Mouse (Mus musculus) urinary bladder, postnatal 10 days (tissue): ENCODE results near the gene Csf2rb2.
"Not testable (repeated sequence)": the region's sequence is repeated elsewhere in the genome, so short reads cannot be mapped to it uniquely, and the experiment has no call there.

Experiments used
- DNase-seq: peaks from one replicate; pipeline ENCODE4 v3.0.0; 2022; ENCODE audit warnings: low spot score

Gene Csf2rb2

GRCm38 (mm10) chr15:78313659-78314058 is 8.1 kb upstream of the Csf2rb2 start:
- DNase-seq: not testable (repeated sequence)

- DNase-seq: not testable (repeated sequence)
Observed at GRCm38 (mm10) chr15:78312421-78313233, 7.1 kb upstream of the Csf2rb2 start.

GRCm38 (mm10) chr15:78310971-78311370 is 5.5 kb upstream of the Csf2rb2 start:
- no peak for DNase-seq

- DNase-seq: no peak
Observed at GRCm38 (mm10) chr15:78309865-78310264, 4.3 kb upstream of the Csf2rb2 start.

GRCm38 (mm10) chr15:78303665-78304233 is 1.8 kb downstream of the Csf2rb2 start:
- DNase-seq: no peak

- no peak for DNase-seq
Observed at GRCm38 (mm10) chr15:78302718-78303117, 2.8 kb downstream of the Csf2rb2 start.

- DNase-seq: no peak
Observed at GRCm38 (mm10) chr15:78300773-78301172, 4.7 kb downstream of the Csf2rb2 start.

- no peak for DNase-seq
Observed at GRCm38 (mm10) chr15:78299641-78300040, 5.9 kb downstream of the Csf2rb2 start.

GRCm38 (mm10) chr15:78298558-78298957 is 7.0 kb downstream of the Csf2rb2 start:
- DNase-seq: no peak

GRCm38 (mm10) chr15:78293716-78294115 is 11.8 kb downstream of the Csf2rb2 start:
- DNase-seq: no peak

- DNase-seq: not testable (repeated sequence)
Observed at GRCm38 (mm10) chr15:78293228-78293627, 12.3 kb downstream of the Csf2rb2 start.

- not testable (repeated sequence) for DNase-seq
Observed at GRCm38 (mm10) chr15:78289775-78290174, 15.7 kb downstream of the Csf2rb2 start.

GRCm38 (mm10) chr15:78287941-78288340 is 17.6 kb downstream of the Csf2rb2 start:
- DNase-seq: no peak

- no peak for DNase-seq
Observed at GRCm38 (mm10) chr15:78278308-78278707, 27.2 kb downstream of the Csf2rb2 start.

- no peak for DNase-seq
Observed at GRCm38 (mm10) chr15:78271208-78271607, 34.3 kb downstream of the Csf2rb2 start.

- DNase-seq: no peak
Observed at GRCm38 (mm10) chr15:78267865-78268264, 37.7 kb downstream of the Csf2rb2 start.

GRCm38 (mm10) chr15:78267441-78267840 is 38.1 kb downstream of the Csf2rb2 start:
- DNase-seq: no peak

GRCm38 (mm10) chr15:78263286-78263685 is 42.2 kb downstream of the Csf2rb2 start:
- DNase-seq: no peak

- no peak for DNase-seq
Observed at GRCm38 (mm10) chr15:78260668-78261333, 44.7 kb downstream of the Csf2rb2 start.

GRCm38 (mm10) chr15:78258246-78258865 is 47.2 kb downstream of the Csf2rb2 start:
- no peak for DNase-seq

GRCm38 (mm10) chr15:78257326-78258050 is 48.0 kb downstream of the Csf2rb2 start:
- no peak for DNase-seq
